Mouse (Mus musculus): ENCODE data around the gene Nxpe5. TPM values are rescaled to one million over a fixed set of nuclear protein-coding genes. Genes with fewer than 3 reads are reported as not detected.

Gene Nxpe5
- polyA plus RNA-seq, 1 experiment from 2014 or later: 0.58 TPM

DNA sequence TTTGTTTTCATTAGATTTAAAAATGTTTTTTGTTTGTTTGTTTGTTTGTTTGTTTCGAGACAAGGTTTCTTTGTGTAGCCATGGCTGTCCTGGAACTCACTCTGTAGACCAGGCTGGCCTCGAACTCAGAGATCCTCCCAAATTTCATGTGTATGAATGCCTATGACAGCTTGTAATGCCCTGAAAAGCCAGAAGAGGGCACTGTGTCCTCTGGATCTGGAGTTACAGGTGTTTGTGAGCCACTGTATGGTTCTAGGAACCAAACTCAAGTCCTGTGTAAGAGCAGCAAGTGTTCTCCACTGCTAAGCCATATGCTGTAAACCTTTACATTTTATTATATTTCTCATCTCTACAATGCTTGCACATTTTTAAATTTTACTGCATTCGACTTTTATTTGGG, 62.2 kb downstream of the Nxpe5 start:
- Histone ChIP-seq H3K4me2 (ENCODE audit: low read depth, low read length) (no peak overlapping the region), H3K4me3 (ENCODE audit: low read depth, low read length) (no peak overlapping the region), H3K9me3 (ENCODE audit: low read length) (no peaks in the 10 kb centered on the region), H3K36me3 (replicated peaks; ENCODE audit: insufficient read depth, low read length) (no peaks in the 10 kb centered on the region), H3K27ac (ENCODE audit: low read depth) (no peak overlapping the region), H3K27me3 (ENCODE audit: insufficient read depth, low read length) (no peaks in the 10 kb centered on the region), H3K4me1 (ENCODE audit: insufficient read depth) (no peaks in the 10 kb centered on the region), H3K9ac (replicated peaks) (no peak overlapping the region)
- no peak for DNase-seq
- WGBS (ENCODE audit: insufficient replicate concordance): 78% methylated on average over 3 of the region's 3 CpGs
- peak; percentile 53 for TF ChIP-seq CTCF (IDR thresholded peaks at IDR 0.05; ENCODE audit: low read depth)
- TF ChIP-seq EP300 (IDR thresholded peaks at IDR 0.05; ENCODE audit: low read depth): no peak
- no peak for ATAC-seq

DNA sequence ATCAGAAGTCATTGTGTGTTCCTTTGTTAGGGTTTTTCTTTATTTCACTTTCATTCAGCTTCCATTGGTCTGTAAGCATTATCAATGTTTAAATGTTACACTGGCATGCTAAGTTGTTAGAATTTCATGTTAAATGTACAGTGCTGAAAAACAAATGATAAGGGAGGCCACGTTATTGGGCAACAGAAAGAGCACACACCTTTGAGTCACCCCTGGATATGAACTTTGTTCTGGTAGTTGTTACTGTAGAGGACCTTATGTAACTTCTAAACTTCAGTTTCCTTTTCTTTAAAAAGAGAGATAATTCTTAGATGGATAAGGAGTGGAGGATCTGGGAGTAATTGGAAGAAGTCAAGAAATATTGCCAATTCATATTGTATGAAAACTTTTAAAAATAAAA, 65.9 kb downstream of the Nxpe5 start:
- ATAC-seq (no peak), DNase-seq (no peak)
- H3K4me2 ChIP-seq (ENCODE audit: low read depth, low read length): no peak overlapping the region
- H3K9ac ChIP-seq (replicated peaks): no peak overlapping the region
- no peak overlapping the region for H3K4me3 ChIP-seq (ENCODE audit: low read depth, low read length)
- no peaks in the 10 kb centered on the region for H3K36me3 ChIP-seq (replicated peaks; ENCODE audit: insufficient read depth, low read length)
- WGBS (ENCODE audit: insufficient replicate concordance): 43% methylated on average over 1 of the region's 1 CpGs
- no peaks in the 10 kb centered on the region for H3K27me3 ChIP-seq (ENCODE audit: insufficient read depth, low read length)
- H3K4me1 ChIP-seq (ENCODE audit: insufficient read depth): no peaks in the 10 kb centered on the region
- no peak for TF ChIP-seq EP300 (IDR thresholded peaks at IDR 0.05; ENCODE audit: low read depth)
- no peak for TF ChIP-seq CTCF (IDR thresholded peaks at IDR 0.05; ENCODE audit: low read depth)
- H3K27ac ChIP-seq (ENCODE audit: low read depth): no peak overlapping the region
- no peaks in the 10 kb centered on the region for H3K9me3 ChIP-seq (ENCODE audit: low read length)

DNA sequence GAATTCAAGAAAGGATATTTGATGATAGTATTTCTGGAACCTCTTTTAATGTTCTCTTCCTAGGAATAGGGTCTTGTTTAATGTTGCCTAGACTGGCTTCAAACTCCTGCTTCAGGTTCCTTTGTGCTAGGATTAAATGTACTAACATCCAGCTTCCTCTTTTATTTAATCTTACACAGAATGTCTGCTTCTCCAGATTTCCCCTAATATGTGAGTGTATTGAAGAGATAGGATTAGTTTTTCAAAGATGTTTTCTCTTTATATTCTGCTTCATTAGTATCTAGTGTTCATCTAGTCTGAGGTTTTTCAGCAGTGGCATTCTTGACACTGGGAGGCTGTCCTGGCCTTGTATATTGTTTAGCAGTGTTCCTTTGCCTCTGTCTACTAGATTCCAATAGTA, 68.5 kb downstream of the Nxpe5 start:
- Histone ChIP-seq H3K4me2 (ENCODE audit: low read depth, low read length) (no peak overlapping the region), H3K9ac (replicated peaks) (no peak overlapping the region), H3K4me1 (ENCODE audit: insufficient read depth) (no peaks in the 10 kb centered on the region), H3K27me3 (ENCODE audit: insufficient read depth, low read length) (no peaks in the 10 kb centered on the region), H3K27ac (ENCODE audit: low read depth) (no peak overlapping the region), H3K36me3 (replicated peaks; ENCODE audit: insufficient read depth, low read length) (no peaks in the 10 kb centered on the region), H3K9me3 (ENCODE audit: low read length) (no peaks in the 10 kb centered on the region), H3K4me3 (ENCODE audit: low read depth, low read length) (no peak overlapping the region)
- DNase-seq (no peak), ATAC-seq (no peak)
- no peak for TF ChIP-seq CTCF (IDR thresholded peaks at IDR 0.05; ENCODE audit: low read depth)
- TF ChIP-seq EP300 (IDR thresholded peaks at IDR 0.05; ENCODE audit: low read depth): no peak

GRCm38 (mm10) chr5:138299613-138300012, 73.9 kb downstream of the Nxpe5 start:
- Histone ChIP-seq H3K27ac (ENCODE audit: low read depth) (no peak overlapping the region), H3K9ac (replicated peaks) (no peak overlapping the region), H3K4me3 (ENCODE audit: low read depth, low read length) (no peak overlapping the region), H3K27me3 (ENCODE audit: insufficient read depth, low read length) (no peaks in the 10 kb centered on the region), H3K36me3 (replicated peaks; ENCODE audit: insufficient read depth, low read length) (no peaks in the 10 kb centered on the region), H3K4me1 (ENCODE audit: insufficient read depth) (no peaks in the 10 kb centered on the region), H3K9me3 (ENCODE audit: low read length) (no peaks in the 10 kb centered on the region), H3K4me2 (ENCODE audit: low read depth, low read length) (no peak overlapping the region)
- 75% methylated on average over 2 of the region's 2 CpGs for WGBS (ENCODE audit: insufficient replicate concordance)
- no peak for ATAC-seq
- TF ChIP-seq EP300 (IDR thresholded peaks at IDR 0.05; ENCODE audit: low read depth) (no peak), CTCF (IDR thresholded peaks at IDR 0.05; ENCODE audit: low read depth) (no peak)
- DNase-seq: no peak

Other genes starting within 250 kb of the Nxpe5 start
- 745 and 764 TPM in 2 replicates for gene Azgp1, start 244.4 kb upstream of the Nxpe5 start, polyA plus RNA-seq (2015; fragmentation: Nextera tagmentation; extraction: Ambion mirVana)
- gene Smok3a, start 204.6 kb upstream of the Nxpe5 start, polyA plus RNA-seq (2015; fragmentation: Nextera tagmentation; extraction: Ambion mirVana): not detected in 2 replicates
- not detected in 2 replicates for gene Smok3b, start 204.5 kb upstream of the Nxpe5 start, polyA plus RNA-seq (2015; fragmentation: Nextera tagmentation; extraction: Ambion mirVana)
- not detected in 2 replicates for gene Smok3c, start 172.7 kb upstream of the Nxpe5 start, polyA plus RNA-seq (2015; fragmentation: Nextera tagmentation; extraction: Ambion mirVana)
- gene Zkscan1, start 140.8 kb upstream of the Nxpe5 start, polyA plus RNA-seq (2015; fragmentation: Nextera tagmentation; extraction: Ambion mirVana): 3.5 and 4.2 TPM in 2 replicates
- gene Zscan21, start 109.0 kb upstream of the Nxpe5 start, polyA plus RNA-seq (2015; fragmentation: Nextera tagmentation; extraction: Ambion mirVana): 10.3 and 12.3 TPM in 2 replicates
- gene Zfp113, start 70.2 kb upstream of the Nxpe5 start, polyA plus RNA-seq (2015; fragmentation: Nextera tagmentation; extraction: Ambion mirVana): 3.8 and 6.5 TPM in 2 replicates
- gene Cops6, start 64.8 kb upstream of the Nxpe5 start, polyA plus RNA-seq (2015; fragmentation: Nextera tagmentation; extraction: Ambion mirVana): 197 and 222 TPM in 2 replicates
- gene Ap4m1, start 53.9 kb upstream of the Nxpe5 start, polyA plus RNA-seq (2015; fragmentation: Nextera tagmentation; extraction: Ambion mirVana): 3.0 and 3.8 TPM in 2 replicates
- gene Mcm7, start 53.5 kb upstream of the Nxpe5 start, polyA plus RNA-seq (2015; fragmentation: Nextera tagmentation; extraction: Ambion mirVana): 74.7 and 83.3 TPM in 2 replicates
- gene Taf6, start 38.4 kb upstream of the Nxpe5 start, polyA plus RNA-seq (2015; fragmentation: Nextera tagmentation; extraction: Ambion mirVana): 17.3 and 20.6 TPM in 2 replicates
- 6.7 and 7.5 TPM in 2 replicates for gene Cnpy4, start 38.4 kb upstream of the Nxpe5 start, polyA plus RNA-seq (2015; fragmentation: Nextera tagmentation; extraction: Ambion mirVana)
- gene Mblac1, start 31.6 kb upstream of the Nxpe5 start, polyA plus RNA-seq (2015; fragmentation: Nextera tagmentation; extraction: Ambion mirVana): 2.9 and 3.2 TPM in 2 replicates
- 47.5 and 47.8 TPM in 2 replicates for gene Lamtor4, start 29.6 kb downstream of the Nxpe5 start, polyA plus RNA-seq (2015; fragmentation: Nextera tagmentation; extraction: Ambion mirVana)
- gene BC037034, start 38.1 kb downstream of the Nxpe5 start, polyA plus RNA-seq (2015; fragmentation: Nextera tagmentation; extraction: Ambion mirVana): 2.3 and 2.4 TPM in 2 replicates
- 0.12 TPM in 1 of 2 replicates, not detected in the other for gene Gal3st4, start 46.9 kb downstream of the Nxpe5 start, polyA plus RNA-seq (2015; fragmentation: Nextera tagmentation; extraction: Ambion mirVana)
- not detected in 2 replicates for gene Gm43720, start 54.1 kb downstream of the Nxpe5 start, polyA plus RNA-seq (2015; fragmentation: Nextera tagmentation; extraction: Ambion mirVana)
- 0.21 and 0.44 TPM in 2 replicates for gene Gpc2, start 54.1 kb downstream of the Nxpe5 start, polyA plus RNA-seq (2015; fragmentation: Nextera tagmentation; extraction: Ambion mirVana)
- 0.41 and 0.44 TPM in 2 replicates for gene Stag3, start 54.3 kb downstream of the Nxpe5 start, polyA plus RNA-seq (2015; fragmentation: Nextera tagmentation; extraction: Ambion mirVana)
- 0.46 and 0.56 TPM in 2 replicates for gene Pvrig, start 116.1 kb downstream of the Nxpe5 start, polyA plus RNA-seq (2015; fragmentation: Nextera tagmentation; extraction: Ambion mirVana)
- gene Zfp157, start 215.6 kb downstream of the Nxpe5 start, polyA plus RNA-seq (2015; fragmentation: Nextera tagmentation; extraction: Ambion mirVana): 4.1 and 4.3 TPM in 2 replicates

Data from liver, postnatal 0 days (tissue).